14 mouse cellular contexts compared by ENCODE assay signal in genomic region chr3:97868733-97869132, GRCm38 (mm10). TPM values are rescaled to one million over a fixed set of nuclear protein-coding genes. Genes with fewer than 3 reads are reported as not detected.
DNase-seq lines count a peak whose midpoint lies in the region; ATAC-seq and TF ChIP-seq lines count a peak whose summit lies in the region.
"Had no signal": no experiment of that assay in that cellular context is flagged by ENCODE, and none has a peak within 500 bp of the region (broad histone marks: within the 10 kb centered on the region; RNA-seq: fewer than 3 reads in every experiment).

No protein-coding gene starts in this region.

- no peak overlapping the region for H3K9ac ChIP-seq in hindbrain, embryonic 13.5 days
- no peak overlapping the region for H3K9ac ChIP-seq in hindbrain, embryonic 11.5 days (ENCODE audit: low read depth, low read length)
- H3K9ac ChIP-seq in heart, embryonic 14.5 days (ENCODE audit: low read length), result peak overlapping the region; percentile 96; the same call in 1 of the 2 replicates

- DNase-seq in embryo, embryonic 10.5 days (ENCODE audit: low spot score), result peak; percentile 9
- DNase-seq in embryo, embryonic 9.5 days (ENCODE audit: extremely low spot score), result no peak
- DNase-seq in hindbrain, embryonic 11.5 days (ENCODE audit: low spot score), result no peak
- DNase-seq in right cerebral cortex, postnatal 14 days, result no peak
- DNase-seq in c-Kit-positive CD71-positive TER-119-positive erythroid progenitor cells, embryonic 14.5 days (ENCODE audit: low spot score), result no peak

- no peaks in the 10 kb centered on the region for H3K36me3 ChIP-seq in hindbrain, embryonic 13.5 days
- no peaks in the 10 kb centered on the region for H3K36me3 ChIP-seq in hindbrain, embryonic 11.5 days (ENCODE audit: control insufficient read depth, insufficient read depth, low read length)
- H3K36me3 ChIP-seq in E14TG2a.4 (ENCODE audit: insufficient read depth, low read length), result no peaks in the 10 kb centered on the region
- no peaks in the 10 kb centered on the region for H3K36me3 ChIP-seq in heart, embryonic 14.5 days (ENCODE audit: control insufficient read depth, insufficient read depth, low read length)
- H3K36me3 ChIP-seq: embryonic facial prominence, embryonic 13.5 days; limb, embryonic 12.5 days; liver, embryonic 13.5 days; lung, embryonic 15.5 days; midbrain, embryonic 12.5 days; neural tube, embryonic 12.5 days had no signal

- no peaks in the 10 kb centered on the region for H3K9me3 ChIP-seq in hindbrain, embryonic 13.5 days
- H3K9me3 ChIP-seq in hindbrain, embryonic 11.5 days (ENCODE audit: control insufficient read depth, low read length), result no peaks in the 10 kb centered on the region
- no peaks in the 10 kb centered on the region for H3K9me3 ChIP-seq in E14TG2a.4 (ENCODE audit: low read length)
- H3K9me3 ChIP-seq in heart, embryonic 14.5 days (ENCODE audit: control insufficient read depth, low read length), result no peaks in the 10 kb centered on the region
- H3K9me3 ChIP-seq: embryonic facial prominence, embryonic 13.5 days; limb, embryonic 12.5 days; liver, embryonic 13.5 days; lung, embryonic 15.5 days; midbrain, embryonic 12.5 days; neural tube, embryonic 12.5 days had no signal

- no peak overlapping the region for H3K4me2 ChIP-seq in hindbrain, embryonic 13.5 days
- no peak overlapping the region for H3K4me2 ChIP-seq in hindbrain, embryonic 11.5 days (replicated peaks; ENCODE audit: low read depth, low read length)
- peak overlapping the region; percentile 85 for H3K4me2 ChIP-seq in heart, embryonic 14.5 days (ENCODE audit: low read length)

- peaks cover 9% of the 10 kb centered on the region for H3K4me1 ChIP-seq in hindbrain, embryonic 13.5 days (replicated peaks)
- 0 out of 2 replicates have a peak, but pooled peaks cover 2% of the 10 kb centered on the region for H3K4me1 ChIP-seq in hindbrain, embryonic 11.5 days (replicated peaks; ENCODE audit: control insufficient read depth, insufficient read depth, low read length)
- H3K4me1 ChIP-seq in E14TG2a.4 (replicated peaks; ENCODE audit: low read depth, low read length), result peaks cover 13% of the 10 kb centered on the region
- peaks cover 13 to 28% of the 10 kb centered on the region in 2 experiments for H3K4me1 ChIP-seq in heart, embryonic 14.5 days (ENCODE audit: control insufficient read depth in 2 of 2, insufficient read depth in 2 of 2, low read length in 2 of 2)

- H3K4me3 ChIP-seq in hindbrain, embryonic 13.5 days, result peak overlapping the region; percentile 59; the same call in 1 of the 2 replicates
- H3K4me3 ChIP-seq in hindbrain, embryonic 11.5 days (ENCODE audit: low read depth, low read length), result no peak overlapping the region
- H3K4me3 ChIP-seq in E14TG2a.4 (replicated peaks; ENCODE audit: low read length), result peak overlapping the region; percentile 76; the same call in 1 of the 2 replicates
- no peak overlapping the region for H3K4me3 ChIP-seq in heart, embryonic 14.5 days (ENCODE audit: control insufficient read depth in 1 of 2, insufficient read depth in 1 of 2, low read depth in 1 of 2, low read length in 2 of 2)

- 57% methylated on average over 5 of the region's 5 CpGs for WGBS in hindbrain, embryonic 13.5 days
- 57% methylated on average over 5 of the region's 5 CpGs for WGBS in hindbrain, embryonic 11.5 days
- 36% methylated on average over 5 of the region's 5 CpGs for WGBS in heart, embryonic 14.5 days

- H3K27ac ChIP-seq in hindbrain, embryonic 13.5 days, result no peak overlapping the region
- H3K27ac ChIP-seq in hindbrain, embryonic 11.5 days (ENCODE audit: low read depth, low read length), result no peak overlapping the region
- H3K27ac ChIP-seq in heart, embryonic 14.5 days (replicated peaks in 1 of 2; ENCODE audit: control insufficient read depth in 1 of 2, insufficient read depth in 1 of 2, low read depth in 2 of 2, low read length in 2 of 2), result peak overlapping the region; percentile 97 to 98
- H3K27ac ChIP-seq: embryonic facial prominence, embryonic 13.5 days; limb, embryonic 12.5 days; liver, embryonic 13.5 days; lung, embryonic 15.5 days; midbrain, embryonic 12.5 days; neural tube, embryonic 12.5 days had no signal

- no peak for TF ChIP-seq CTCF in E14TG2a.4 (conservative IDR thresholded peaks at IDR 0.05; ENCODE audit: low read length)

- peaks cover 38% of the 10 kb centered on the region for H3K27me3 ChIP-seq in hindbrain, embryonic 13.5 days
- peaks cover 13% of the 10 kb centered on the region for H3K27me3 ChIP-seq in hindbrain, embryonic 11.5 days (ENCODE audit: control insufficient read depth, insufficient read depth, low read length)
- H3K27me3 ChIP-seq in E14TG2a.4 (ENCODE audit: insufficient read depth, low read length), result peaks cover 57% of the 10 kb centered on the region
- no peaks in the 10 kb centered on the region for H3K27me3 ChIP-seq in heart, embryonic 14.5 days (ENCODE audit: control insufficient read depth, insufficient read depth, low read length)

- ATAC-seq in hindbrain, embryonic 13.5 days (ENCODE audit: low FRiP score), result no peak
- ATAC-seq in hindbrain, embryonic 11.5 days (ENCODE audit: low FRiP score), result no peak
- no peak for ATAC-seq in heart, embryonic 14.5 days (ENCODE audit: insufficient number of reproducible peaks, insufficient read depth, low FRiP score, low read depth)

RNA-seq across cellular contexts. Expression of gene Pde4dip, which starts 19.8 kb away (rescaled TPM):
- 58.6 and 60.4 TPM in 2 replicates for polyA plus RNA-seq in hindbrain, embryonic 13.5 days (2015; fragmentation: Nextera tagmentation; extraction: Ambion mirVana)
- 27.5 and 35.5 TPM in 2 replicates for polyA plus RNA-seq in hindbrain, embryonic 11.5 days (2014; fragmentation: Nextera tagmentation; extraction: Ambion mirVana)
- 99.4 and 112 TPM in 2 replicates for polyA plus RNA-seq in heart, embryonic 14.5 days (2014; fragmentation: Nextera tagmentation; extraction: Ambion mirVana)

RNA-seq across cellular contexts. Expression of gene Sec22b, which starts 32.3 kb away (rescaled TPM):
- polyA plus RNA-seq in hindbrain, embryonic 13.5 days (2015; fragmentation: Nextera tagmentation; extraction: Ambion mirVana), result 103 and 105 TPM in 2 replicates
- polyA plus RNA-seq in hindbrain, embryonic 11.5 days (2014; fragmentation: Nextera tagmentation; extraction: Ambion mirVana), result 134 and 135 TPM in 2 replicates
- 131 and 136 TPM in 2 replicates for polyA plus RNA-seq in heart, embryonic 14.5 days (2014; fragmentation: Nextera tagmentation; extraction: Ambion mirVana)

Comparison
In these comparisons a context has a peak if more than half of its experiments do, and no peak if none do; other contexts are left out.
1. H3K4me3 ChIP-seq: peak in hindbrain, embryonic 13.5 days (single experiment) and E14TG2a.4 (single experiment); none in hindbrain, embryonic 11.5 days (single experiment) and heart, embryonic 14.5 days (0 of 2).
2. H3K27ac ChIP-seq: peak in heart, embryonic 14.5 days (2 of 2); none in hindbrain, embryonic 13.5 days (single experiment) and hindbrain, embryonic 11.5 days (single experiment).